Mouse (Mus musculus) spleen, adult 2 months (tissue): Measurements from ENCODE around the gene Iffo2.

Source experiments
- CTCF ChIP-seq: fragments of 200-500 bp; IDR thresholded peaks from 2 replicates; pipeline ENCODE4 v1.5.1; 2011; ENCODE audit warnings: mild to moderate bottlenecking, inconsistent platforms; ENCODE audit not compliant: insufficient read depth, insufficient read length, insufficient replicate concordance; ENCODE audit errors: extremely low read depth
- POLR2A ChIP-seq: fragments of 200-500 bp; IDR thresholded peaks from 2 replicates; pipeline ENCODE4 v1.6.1; 2011; ENCODE audit warnings: low read depth, low read length, inconsistent platforms

GRCm38 (mm10) chr4:139584704-139585103, 54.4 kb downstream of the Iffo2 start:
- TF ChIP-seq POLR2A (no peak), CTCF (no peak)
